Mouse (Mus musculus): Measurements from ENCODE around the gene Notch2.

DNA sequence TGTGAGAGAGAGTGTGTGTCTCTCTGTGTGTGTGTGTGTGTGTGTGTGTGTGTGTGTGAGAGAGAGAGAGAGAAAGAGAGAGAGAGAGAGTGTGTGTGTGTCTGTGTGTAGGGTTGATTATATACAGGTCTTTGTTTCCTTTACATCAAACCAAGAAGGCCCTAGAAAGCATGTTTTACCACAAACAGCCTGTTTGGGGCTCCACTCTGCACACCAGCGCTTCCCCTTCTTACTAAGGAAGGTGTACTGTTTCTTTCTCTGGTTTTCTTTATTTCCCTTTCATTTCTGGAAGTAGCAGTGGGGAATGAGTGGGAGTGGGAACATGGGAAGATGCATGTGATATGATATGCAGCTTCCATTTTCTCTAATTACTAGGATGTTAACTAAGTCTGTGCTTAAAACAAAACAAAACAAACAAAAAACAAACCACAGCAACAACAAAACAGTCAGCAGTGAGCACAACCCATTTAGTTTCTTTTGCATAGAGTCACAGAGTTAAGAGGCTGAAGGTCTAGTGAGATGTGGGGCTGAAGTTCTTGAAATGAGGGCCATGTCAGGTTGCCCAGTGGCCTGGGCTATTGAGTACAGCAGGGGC lies 49.4 kb downstream of the Notch2 start:
- TF ChIP-seq CTCF (conservative IDR thresholded peaks at IDR 0.05 in 1 of 2, IDR thresholded peaks at IDR 0.05 in 1 of 2; ENCODE audit: low read depth in 2 of 2, low read length in 2 of 2), result no peak
- no peak for TF ChIP-seq ZNF384 (IDR thresholded peaks at IDR 0.05; ENCODE audit: low read depth, low read length)
- TF ChIP-seq POLR2A (IDR thresholded peaks at IDR 0.05; ENCODE audit: low read depth, low read length), result no peak
- no peak for TF ChIP-seq MYC (IDR thresholded peaks at IDR 0.05; ENCODE audit: low read depth, low read length)
- no peak for TF ChIP-seq RCOR1 (conservative IDR thresholded peaks at IDR 0.05; ENCODE audit: low read depth, low read length)
- no peak for TF ChIP-seq ZKSCAN1 (IDR thresholded peaks at IDR 0.05; ENCODE audit: borderline replicate concordance, low read depth, low read length)
- TF ChIP-seq NRF1 (IDR thresholded peaks at IDR 0.05; ENCODE audit: low read depth, low read length), result no peak
- no peak for TF ChIP-seq EP300 (IDR thresholded peaks at IDR 0.05; ENCODE audit: low read length)

Measured in CH12.LX (cell line).